Mouse (Mus musculus) CH12.LX (cell line): Measurements from ENCODE around the gene Gm9918.

ENCODE experiments used
- E2F4 ChIP-seq: IDR thresholded peaks from 2 replicates; pipeline ENCODE4 v1.6.1; 2011; ENCODE audit warnings: low read depth, low read length, improper control_type of control experiment; ENCODE audit not compliant: insufficient replicate concordance
- POLR2A ChIP-seq: IDR thresholded peaks from 2 replicates; pipeline ENCODE4 v1.6.1; 2011; ENCODE audit warnings: low read depth, mild to moderate bottlenecking, improper control_type of control experiment, low read length
- POLR2AphosphoS2 ChIP-seq: IDR thresholded peaks from 2 replicates; pipeline ENCODE4 v1.6.1; 2011; ENCODE audit warnings: low read depth, low read length, improper control_type of control experiment
- TCF12 ChIP-seq: IDR thresholded peaks from 2 replicates; pipeline ENCODE4 v1.6.1; 2014; ENCODE audit warnings: low read depth, mild to moderate bottlenecking, inconsistent platforms, low read length, improper control_type of control experiment
- USF1 ChIP-seq: IDR thresholded peaks from 2 replicates; pipeline ENCODE4 v1.6.1; 2014; ENCODE audit warnings: low read depth, mild to moderate bottlenecking, inconsistent platforms, low read length, improper control_type of control experiment
- ZC3H11A ChIP-seq: IDR thresholded peaks from 2 replicates; pipeline ENCODE4 v1.6.1; 2012; ENCODE audit warnings: low read depth, mild to moderate bottlenecking, inconsistent platforms, low read length, improper control_type of control experiment

DNA sequence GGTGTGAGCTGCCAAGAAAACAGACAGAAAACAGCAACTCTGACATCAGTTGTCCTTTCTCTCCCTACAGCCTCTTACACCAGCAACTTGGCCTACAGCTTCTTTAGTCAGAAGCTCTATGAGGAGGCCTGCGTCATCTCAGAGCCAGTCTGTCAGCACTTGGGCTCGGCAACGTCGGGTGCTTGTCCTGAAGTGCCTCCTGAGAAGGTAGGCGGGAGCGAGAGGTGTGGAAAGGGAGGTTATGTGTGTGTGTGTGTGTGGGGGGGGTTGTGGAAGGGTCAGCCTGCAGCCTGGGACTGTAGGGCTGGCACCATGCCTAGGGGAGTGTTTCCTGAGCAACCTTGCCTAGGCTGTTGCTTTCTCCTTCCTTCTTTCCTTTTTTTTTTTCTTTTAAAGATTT is 32.2 kb downstream of the Gm9918 start:
- TF ChIP-seq TCF12 (no peak), ZC3H11A (no peak), USF1 (no peak), E2F4 (no peak), POLR2A (no peak), POLR2AphosphoS2 (no peak)
